ENCODE assay signal across 8 mouse cellular contexts in genomic region chr17:56761991-56762410, GRCm38 (mm10). TPM values are rescaled to one million over a fixed set of nuclear protein-coding genes. Genes with fewer than 3 reads are reported as not detected.
DNase-seq lines count a peak whose midpoint lies in the region; ATAC-seq and TF ChIP-seq lines count a peak whose summit lies in the region.

No protein-coding gene starts in this region.

- peaks cover 18% of the 10 kb centered on the region for H3K4me1 ChIP-seq in hindbrain, postnatal 0 days (ENCODE audit: insufficient read depth, low read length)

- peak; percentile 41 for ATAC-seq in hindbrain, postnatal 0 days
- ATAC-seq in megakaryocyte progenitor cell, adult 5-6 weeks (replicated peaks; ENCODE audit: poor library complexity): peak; percentile 43

- H3K4me2 ChIP-seq in hindbrain, postnatal 0 days (ENCODE audit: low read depth, low read length): peak overlapping the region; percentile 65

- peak; percentile 72 for DNase-seq in adipocyte (ENCODE audit: low spot score)
- DNase-seq in cerebellum, postnatal 4 days (ENCODE audit: low spot score in 2 of 2): peak; percentile 76 to 86
- peak; percentile 95 for DNase-seq in gastrocnemius, adult 2 months
- peak; percentile 96 for DNase-seq in hindbrain, postnatal 0 days (ENCODE audit: low spot score)
- DNase-seq in left cerebral cortex, postnatal 10 days (ENCODE audit: extremely low spot score in 1 of 2, low spot score in 2 of 2): peak; percentile 77 to 93
- DNase-seq in right cerebral cortex, postnatal 25 days: peak; percentile 86
- DNase-seq in yolk sac, embryonic 10.5 days (ENCODE audit: low spot score): peak; percentile 93

- peak overlapping the region; percentile 43 for H3K9ac ChIP-seq in hindbrain, postnatal 0 days (replicated peaks; ENCODE audit: low read length)

- H3K9me3 ChIP-seq in hindbrain, postnatal 0 days (ENCODE audit: low read length): no peaks in the 10 kb centered on the region

- H3K36me3 ChIP-seq in hindbrain, postnatal 0 days (ENCODE audit: insufficient read depth, low read length): peaks cover 3% of the 10 kb centered on the region; the same call in 1 of the 2 replicates

- TF ChIP-seq CTCF in gastrocnemius, adult 2 months (IDR thresholded peaks at IDR 0.05): no peak
- TF ChIP-seq CTCF in hindbrain, postnatal 0 days (IDR thresholded peaks at IDR 0.05; ENCODE audit: low read depth): no peak; the same call in 1 of the 2 replicates

- peak overlapping the region; percentile 77 for H3K4me3 ChIP-seq in gastrocnemius, adult 2 months
- peak overlapping the region; percentile 40 for H3K4me3 ChIP-seq in hindbrain, postnatal 0 days (ENCODE audit: low read length)

- 0% methylated on average over 26 of the region's 28 CpGs for WGBS in hindbrain, postnatal 0 days

- H3K27ac ChIP-seq in gastrocnemius, adult 2 months: peak overlapping the region; percentile 88
- peak overlapping the region; percentile 89 for H3K27ac ChIP-seq in hindbrain, postnatal 0 days

- intact Hi-C loops in gastrocnemius, adult 2 months (cut with DNase I): loop anchor here (5.0 kb wide), 1 partner anchor 150 kb away; the partner anchor contains the start of gene Rpl36
- intact Hi-C loops in left cerebral cortex, postnatal 10 days (cut with DNase I): loop anchor here (5.0 kb wide), 1 partner anchor 45 kb away; the partner anchor contains the start of genes Ndufa11 and Vmac

- peaks cover 8% of the 10 kb centered on the region for H3K27me3 ChIP-seq in hindbrain, postnatal 0 days (ENCODE audit: insufficient read depth, low read length)

RNA-seq across cellular contexts. Expression of gene Dus3l, which starts 2.6 kb away (rescaled TPM):
- 10 to 100 TPM; 16.3 to 17.6 TPM for total RNA-seq in gastrocnemius, adult 2 months (2021)
- 79.0 and 96.5 TPM in 2 replicates for total RNA-seq in hindbrain, postnatal 0 days (2014; rRNA removed)
- polyA plus RNA-seq in hindbrain, postnatal 0 days (2015; fragmentation: Nextera tagmentation; extraction: Ambion mirVana): 85.9 and 90.0 TPM in 2 replicates
- 10 to 100 TPM; 75.4 to 76.4 TPM for total RNA-seq in left cerebral cortex, postnatal 10 days (2021)
- 11.2 and 11.7 TPM in 2 replicates for total RNA-seq in megakaryocyte progenitor cell, adult 5-6 weeks (2015)
- 19.2 and 20.4 TPM in 2 replicates for total RNA-seq in megakaryocyte progenitor cell, adult 5-6 weeks (2017)

RNA-seq across cellular contexts. Expression of gene Nrtn, which starts 4.7 kb away (rescaled TPM):
- 1 to 10 TPM; 3.1 to 3.7 TPM for total RNA-seq in gastrocnemius, adult 2 months (2021)
- total RNA-seq in hindbrain, postnatal 0 days (2014; rRNA removed): 12.9 and 15.7 TPM in 2 replicates
- polyA plus RNA-seq in hindbrain, postnatal 0 days (2015; fragmentation: Nextera tagmentation; extraction: Ambion mirVana): 4.3 TPM in 2 replicates
- total RNA-seq in left cerebral cortex, postnatal 10 days (2021): 1 to 10 TPM; 1.8 to 2.4 TPM
- total RNA-seq in megakaryocyte progenitor cell, adult 5-6 weeks (2015): not detected in 2 replicates
- total RNA-seq in megakaryocyte progenitor cell, adult 5-6 weeks (2017): not detected in 2 replicates

RNA-seq across cellular contexts. Expression of gene Prr22, which starts 8.0 kb away (rescaled TPM):
- total RNA-seq in gastrocnemius, adult 2 months (2021): under 1 TPM; 0.14 to 0.36 TPM
- 0.21 and 2.6 TPM in 2 replicates for total RNA-seq in hindbrain, postnatal 0 days (2014; rRNA removed)
- 0.46 and 0.87 TPM in 2 replicates for polyA plus RNA-seq in hindbrain, postnatal 0 days (2015; fragmentation: Nextera tagmentation; extraction: Ambion mirVana)
- total RNA-seq in left cerebral cortex, postnatal 10 days (2021): 1 to 10 TPM in 1 of 2 experiments, under 1 TPM in 1; 0.49 to 1.4 TPM
- total RNA-seq in megakaryocyte progenitor cell, adult 5-6 weeks (2015): 2.0 and 3.2 TPM in 2 replicates
- 0.92 and 1.6 TPM in 2 replicates for total RNA-seq in megakaryocyte progenitor cell, adult 5-6 weeks (2017)

RNA-seq across cellular contexts. Expression of gene Vmac, which starts 44.2 kb away (rescaled TPM):
- total RNA-seq in gastrocnemius, adult 2 months (2021): 1 to 10 TPM; 1.7 to 2.6 TPM
- total RNA-seq in hindbrain, postnatal 0 days (2014; rRNA removed): 37.5 and 40.7 TPM in 2 replicates
- polyA plus RNA-seq in hindbrain, postnatal 0 days (2015; fragmentation: Nextera tagmentation; extraction: Ambion mirVana): 17.4 and 19.1 TPM in 2 replicates
- total RNA-seq in left cerebral cortex, postnatal 10 days (2021): 1 to 10 TPM; 8.8 TPM
- 8.5 and 12.5 TPM in 2 replicates for total RNA-seq in megakaryocyte progenitor cell, adult 5-6 weeks (2015)
- total RNA-seq in megakaryocyte progenitor cell, adult 5-6 weeks (2017): 4.2 and 6.5 TPM in 2 replicates

RNA-seq across cellular contexts. Expression of gene Ndufa11, which starts 44.4 kb away (rescaled TPM):
- total RNA-seq in gastrocnemius, adult 2 months (2021): 100 to 1,000 TPM; 390 to 523 TPM
- 279 and 501 TPM in 2 replicates for total RNA-seq in hindbrain, postnatal 0 days (2014; rRNA removed)
- polyA plus RNA-seq in hindbrain, postnatal 0 days (2015; fragmentation: Nextera tagmentation; extraction: Ambion mirVana): 691 and 728 TPM in 2 replicates
- total RNA-seq in left cerebral cortex, postnatal 10 days (2021): 100 to 1,000 TPM; 205 to 222 TPM
- 102 and 151 TPM in 2 replicates for total RNA-seq in megakaryocyte progenitor cell, adult 5-6 weeks (2015)
- 92.1 and 131 TPM in 2 replicates for total RNA-seq in megakaryocyte progenitor cell, adult 5-6 weeks (2017)

Comparison
In these comparisons a context has a peak if more than half of its experiments do, and no peak if none do; other contexts are left out.
1. Peak in every context shown above with its lines: DNase-seq, ATAC-seq, H3K4me3 ChIP-seq and H3K27ac ChIP-seq.